Mouse (Mus musculus) naive thymus-derived CD4-positive, alpha-beta T cell, adult 2 months (primary cell): ENCODE measurements at regions not wholly inside any gene's neighbourhood (a gene's known extent, or its start where the extent isn't known, plus 50 kb on each side); places are given as distances from the start of the nearest gene placed in this dataset.
A peak's percentile ranks its signal among the peaks of the same experiment; 100 is the strongest.

Source experiments
- DNase-seq: peaks from one replicate; pipeline ENCODE4 v3.0.0-alpha.2; 2011; ENCODE audit warnings: low read depth

DNA sequence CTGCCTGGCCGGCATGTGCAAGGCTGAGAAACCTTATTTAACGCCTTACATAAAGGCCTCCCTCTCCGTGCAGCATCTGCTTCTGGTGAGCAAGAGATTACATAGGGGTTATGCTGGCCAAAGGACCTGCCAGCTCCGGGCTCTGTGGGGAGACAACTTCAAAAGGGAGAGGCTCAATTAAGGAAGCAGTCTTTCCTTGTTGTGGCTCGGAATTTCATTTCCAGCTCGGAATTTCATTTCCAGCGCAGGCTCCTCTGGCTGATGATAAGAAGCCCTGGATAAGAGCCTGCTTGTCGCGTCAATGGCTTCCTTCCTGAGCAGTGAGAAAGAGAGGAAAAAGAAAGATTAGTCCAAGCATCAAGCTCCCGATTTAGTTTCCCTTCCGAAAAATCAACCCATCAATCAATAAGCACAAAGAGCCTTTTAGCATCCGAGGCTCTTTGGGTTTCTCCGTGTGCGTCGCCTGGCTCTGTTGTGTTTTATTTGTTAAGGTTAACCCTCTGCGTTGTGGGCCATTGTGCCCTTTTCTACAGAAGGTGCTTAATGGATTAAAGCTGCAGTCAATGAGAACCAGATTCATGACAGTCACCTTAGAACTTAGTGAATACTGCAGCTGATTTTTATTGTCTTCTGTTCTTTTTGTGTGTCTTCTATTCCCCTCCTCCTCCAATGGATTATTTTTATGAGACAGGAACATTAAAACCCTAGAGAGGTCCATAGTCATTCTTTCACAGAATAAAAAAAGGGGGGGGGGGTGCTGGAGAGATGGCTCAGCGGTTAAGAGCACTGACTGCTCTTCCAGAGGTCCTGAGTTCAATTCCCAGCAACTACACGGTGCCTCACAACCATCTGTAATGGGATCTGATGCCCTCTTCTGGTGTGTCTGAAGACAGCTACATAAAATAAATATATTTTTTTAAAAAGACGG, 218.3 kb downstream of the Myo1b start:
- no peak for DNase-seq

DNA sequence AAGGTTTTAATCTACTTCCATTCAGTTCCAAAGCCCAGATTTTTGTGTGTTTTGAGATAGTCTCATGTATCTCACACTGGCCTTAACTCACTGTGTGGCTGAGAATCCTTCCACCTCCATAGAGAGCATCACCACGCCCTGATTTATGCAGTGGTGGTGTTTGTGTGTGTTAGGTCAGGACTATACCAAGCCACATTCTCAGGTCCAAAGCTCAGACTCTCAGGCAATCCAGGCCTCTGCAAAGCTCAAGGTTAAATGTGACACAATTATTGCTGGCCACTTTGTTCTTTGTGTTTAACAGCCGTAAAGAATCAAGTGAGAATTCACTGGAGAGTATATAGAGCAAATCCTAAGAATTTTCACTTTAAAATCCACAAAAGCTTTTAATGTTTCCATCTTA, 218.2 kb upstream of the Nabp1 start:
- DNase-seq: no peak

DNA sequence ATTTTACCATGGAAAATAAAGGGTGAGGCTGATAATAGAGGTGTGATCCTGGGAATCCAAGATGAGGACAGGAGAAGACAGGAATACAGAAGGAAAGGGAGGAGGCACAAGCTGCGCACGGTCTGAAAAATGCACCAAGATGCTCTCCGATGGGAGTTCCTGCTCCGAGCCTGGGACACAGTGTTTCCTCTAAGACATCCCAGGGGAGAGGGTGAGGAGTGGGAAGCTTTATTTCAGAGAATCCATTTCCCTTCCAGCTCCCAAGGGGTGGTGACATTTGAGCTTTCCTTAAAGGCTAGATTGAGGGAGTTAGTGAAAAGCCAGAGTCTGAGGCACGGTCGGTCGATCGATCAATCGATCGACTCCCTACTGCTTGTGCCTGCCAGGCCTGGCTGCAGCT, 212.7 kb upstream of the Nabp1 start:
- no peak for DNase-seq

DNA sequence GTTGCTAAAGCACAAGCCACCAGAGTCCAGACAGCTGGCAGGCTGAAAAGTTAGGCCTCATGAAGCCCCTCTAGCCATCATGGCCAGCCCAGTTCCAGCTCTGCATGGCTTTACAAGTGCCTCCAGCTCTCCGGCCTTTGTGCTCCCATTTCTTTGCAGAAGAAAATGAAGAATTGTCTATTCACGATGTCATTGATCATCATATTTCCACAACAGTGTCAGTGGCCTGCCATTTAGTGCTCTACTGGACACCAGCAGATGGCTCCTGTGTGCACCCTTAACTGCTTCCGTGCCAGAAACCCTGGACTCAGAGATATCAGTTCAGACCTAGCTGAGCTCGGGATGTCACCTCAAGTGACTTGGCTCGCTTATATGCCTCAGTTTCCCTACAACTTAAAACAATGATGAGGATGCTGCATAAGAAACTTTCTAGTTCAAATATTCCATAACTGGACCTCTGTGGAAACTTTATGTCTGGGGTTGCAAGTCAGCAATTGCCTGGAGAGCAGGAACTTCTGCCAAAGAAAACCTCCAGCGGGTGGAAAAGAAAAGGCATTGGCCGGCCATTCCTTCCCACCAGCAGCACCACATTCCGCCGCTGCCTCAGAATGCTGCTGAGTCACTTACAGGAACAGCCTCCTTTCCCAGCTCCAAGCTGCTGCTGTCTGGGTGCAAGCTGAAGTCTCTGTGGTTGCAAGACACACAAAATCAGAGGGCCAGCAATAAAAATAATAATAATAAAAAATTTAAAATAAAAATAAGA, 211.4 kb upstream of the Nabp1 start:
- DNase-seq: no peak

DNA sequence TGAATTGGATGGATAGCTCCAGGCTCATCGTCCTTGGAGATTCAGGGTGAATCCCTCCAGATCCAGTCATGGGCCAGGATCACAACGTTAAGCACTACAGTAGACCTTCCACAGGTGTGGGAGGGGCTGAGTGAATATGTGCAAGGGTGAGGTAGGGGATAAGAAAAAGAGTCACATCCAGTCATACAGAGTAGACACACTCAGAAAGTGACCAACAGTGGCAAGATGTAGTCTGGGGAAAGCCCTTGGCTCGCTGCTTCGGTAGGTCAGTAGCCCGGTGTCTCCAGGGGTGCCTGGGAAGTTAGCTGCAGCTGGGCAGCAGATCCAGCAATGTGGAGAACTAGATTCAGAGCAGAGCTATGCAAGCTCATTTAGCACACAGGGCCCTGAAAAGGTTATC, 210.7 kb upstream of the Nabp1 start:
- DNase-seq: no peak

DNA sequence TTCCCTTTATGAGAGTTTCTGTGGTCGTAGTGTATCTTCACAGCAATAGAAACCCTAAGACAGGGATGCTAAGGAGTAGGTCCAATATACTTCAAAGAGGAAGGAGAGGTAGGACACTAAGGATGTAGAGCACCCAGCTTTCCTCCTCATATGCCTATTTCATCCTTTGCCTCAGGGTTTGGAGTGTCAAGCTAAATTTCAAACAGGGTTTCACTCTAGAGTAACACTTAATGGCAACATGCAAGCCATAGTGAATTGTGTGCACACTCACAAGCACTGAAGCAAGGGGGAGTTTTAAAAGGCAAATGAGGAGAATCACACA, 210.0 kb upstream of the Nabp1 start:
- DNase-seq: no peak

DNA sequence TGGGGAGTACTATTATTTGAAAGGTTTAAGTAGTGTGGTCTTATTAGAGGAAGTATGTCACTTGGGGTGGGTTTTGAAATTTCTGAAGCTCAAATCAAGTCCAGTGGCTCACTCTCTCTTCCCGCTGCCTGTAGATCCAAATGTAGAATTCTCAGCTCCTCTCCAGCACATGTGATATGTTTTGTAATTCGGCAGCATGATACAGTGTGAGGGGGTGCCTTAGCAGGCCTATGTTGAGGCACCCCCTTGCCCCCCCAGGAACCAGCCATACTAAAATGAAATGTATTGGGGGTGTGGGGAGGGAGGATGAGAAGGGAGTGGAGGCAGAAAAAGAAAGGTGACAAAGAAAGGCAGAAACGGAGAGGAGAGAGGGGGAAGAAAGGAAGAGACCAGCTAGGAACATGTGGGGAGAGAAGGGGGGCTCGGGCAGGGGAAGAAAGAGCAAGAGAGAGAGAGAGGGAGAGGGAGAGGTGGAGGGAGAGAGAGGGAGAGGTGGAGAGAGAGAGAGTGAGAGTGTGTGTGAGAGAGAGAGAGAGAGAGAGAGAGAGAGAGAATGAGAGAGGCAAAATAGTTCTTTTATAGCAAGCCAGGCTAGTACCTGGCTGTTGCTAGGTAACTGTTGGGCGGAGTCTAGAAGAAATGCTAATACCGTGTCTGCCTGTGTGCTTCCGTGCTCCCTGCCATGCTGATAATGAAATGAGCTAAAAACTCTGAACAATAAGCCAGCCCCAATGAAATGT, 209.4 kb upstream of the Nabp1 start:
- no peak for DNase-seq

DNA sequence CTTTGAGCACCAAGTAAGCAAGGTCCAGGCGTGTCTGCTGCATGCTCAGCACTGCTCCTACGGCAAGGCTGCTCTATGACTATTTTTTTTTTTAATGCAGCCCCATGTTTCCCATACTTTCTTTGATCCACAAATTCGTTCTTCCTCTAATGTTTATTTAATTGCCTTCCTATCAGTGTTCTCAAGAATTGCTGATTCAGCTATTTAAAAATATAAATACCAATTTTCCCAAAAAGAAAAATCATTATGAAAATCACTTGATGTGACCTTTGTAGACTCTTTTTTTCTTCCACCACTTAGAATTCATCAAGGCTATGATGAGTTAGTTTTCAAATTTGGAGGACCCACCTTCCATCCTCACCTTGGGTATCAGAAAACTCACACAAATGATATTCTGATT, 208.5 kb upstream of the Nabp1 start:
- DNase-seq: no peak

DNA sequence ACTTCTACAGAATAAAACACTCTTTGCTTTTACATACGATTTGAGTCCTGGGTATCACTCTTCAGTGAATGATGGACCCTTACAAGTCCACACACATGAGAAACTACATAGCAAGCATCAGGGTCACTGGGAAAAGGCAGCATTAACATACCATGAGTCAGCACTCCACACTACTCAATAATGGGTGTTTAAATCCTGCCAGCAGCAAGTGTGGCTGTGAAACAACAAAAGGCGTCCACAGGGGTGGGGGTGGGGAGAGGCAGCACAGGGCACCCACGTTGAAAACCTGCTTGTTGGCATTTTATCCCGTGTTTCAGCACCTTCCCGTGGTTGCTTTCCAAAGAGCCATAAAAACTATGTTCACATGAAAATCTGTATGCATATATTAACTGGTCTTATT, 204.0 kb upstream of the Nabp1 start:
- no peak for DNase-seq

DNA sequence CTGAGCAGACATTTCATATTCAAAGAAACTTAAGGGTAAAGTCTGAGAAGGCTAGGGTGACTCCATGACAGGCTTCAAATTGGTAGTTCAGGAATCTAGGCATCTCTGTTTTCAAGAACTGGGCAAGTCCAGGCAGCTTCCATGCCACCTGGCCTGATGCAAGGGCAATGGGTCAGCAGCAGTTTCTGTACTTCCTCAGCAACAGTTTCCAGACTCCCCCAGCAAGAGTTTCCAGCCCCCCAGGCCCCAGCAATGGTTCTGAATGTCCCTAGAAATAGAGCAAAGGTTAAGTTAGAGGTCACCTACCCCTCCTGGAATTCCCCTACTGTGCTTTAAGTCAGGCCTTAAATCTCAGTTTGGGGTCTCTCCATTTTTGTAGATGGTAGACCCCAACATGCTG, 203.6 kb upstream of the Nabp1 start:
- no peak for DNase-seq

DNA sequence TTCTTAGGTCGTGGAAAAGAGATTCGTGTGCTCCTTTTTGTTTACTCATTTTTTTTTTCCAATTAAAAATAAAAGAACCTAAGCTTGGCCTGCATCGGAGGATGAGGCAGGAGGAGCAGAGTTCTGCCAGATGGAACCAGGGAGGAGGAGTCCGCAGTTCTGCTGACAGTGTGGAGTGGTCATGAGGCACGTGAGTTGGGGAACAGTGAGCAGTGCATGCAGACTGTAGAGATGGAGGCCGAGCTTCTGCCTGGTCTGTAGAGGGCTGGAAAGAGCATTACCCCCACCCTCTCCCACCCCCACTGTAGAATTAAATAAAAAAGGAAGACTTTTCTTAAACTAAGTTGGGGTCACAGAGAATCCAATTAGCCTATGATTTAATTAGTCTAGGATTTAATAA, 202.5 kb upstream of the Nabp1 start:
- DNase-seq: no peak

DNA sequence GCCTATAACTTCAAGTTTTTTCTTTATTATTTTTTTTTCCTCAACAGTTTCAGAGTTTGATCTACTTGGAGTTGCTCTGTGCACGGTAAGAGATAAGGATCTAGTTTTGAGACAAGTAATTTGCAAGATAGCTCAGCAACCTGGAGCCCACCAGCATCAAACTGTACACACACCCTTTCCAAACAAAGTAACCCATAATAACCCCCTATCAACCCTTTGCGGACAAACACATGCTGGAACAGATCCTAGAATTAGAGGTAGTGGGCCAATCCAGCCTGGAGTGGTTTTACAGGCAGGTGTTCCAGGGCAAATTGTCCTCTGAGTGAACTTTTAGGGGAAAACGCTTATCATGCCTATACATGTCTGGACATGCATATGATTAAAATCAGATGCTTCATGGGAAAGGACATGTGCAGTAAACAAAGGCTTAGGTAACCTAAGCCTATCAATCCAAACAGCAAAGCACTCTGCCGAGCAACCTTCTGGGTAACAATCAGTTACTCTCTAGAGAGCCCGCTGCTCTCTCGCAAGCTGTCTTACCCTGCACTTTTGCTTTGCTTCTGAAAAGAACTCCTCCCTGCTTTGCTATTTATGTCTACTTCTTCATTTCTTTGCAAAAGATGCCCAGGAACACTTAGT, 200.2 kb upstream of the Nabp1 start:
- DNase-seq: no peak

DNA sequence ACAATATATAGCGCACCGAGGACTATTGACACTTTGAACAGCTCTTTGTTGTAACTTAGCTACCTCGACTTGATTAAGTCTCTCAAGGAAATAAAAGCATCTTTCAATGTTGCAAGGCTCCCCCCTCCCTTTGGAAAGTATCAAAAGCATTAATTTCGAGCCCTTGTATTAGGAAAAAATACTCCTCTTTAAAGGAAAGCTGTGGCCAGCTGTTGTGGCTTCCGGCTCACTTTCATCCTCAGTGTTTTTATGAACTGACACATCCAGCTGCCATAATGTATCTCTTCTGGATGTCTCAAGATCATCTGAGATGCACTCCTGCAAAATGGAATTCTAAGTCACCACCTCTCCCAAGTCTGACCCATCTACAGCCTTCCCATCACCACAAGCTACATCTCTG, 199.6 kb upstream of the Nabp1 start:
- DNase-seq: no peak

DNA sequence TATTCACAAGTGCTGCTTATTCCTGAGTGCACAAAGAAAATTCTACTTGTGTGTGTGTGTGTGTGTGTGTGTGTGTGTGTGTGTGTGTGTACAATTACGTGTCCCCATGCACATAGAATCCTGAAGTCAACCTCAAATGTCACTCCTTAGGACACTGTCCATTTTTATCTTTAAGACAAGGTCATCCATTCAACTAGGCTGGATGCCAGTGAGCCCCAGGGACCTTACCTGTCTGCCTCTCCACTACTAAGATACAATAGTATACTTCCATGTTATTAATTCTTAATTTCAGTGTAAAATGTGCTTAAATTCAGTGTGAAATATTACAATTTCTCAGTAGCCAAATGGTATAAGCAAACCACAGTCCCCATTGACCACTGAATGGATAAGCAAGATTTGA, 193.5 kb upstream of the Nabp1 start:
- DNase-seq: no peak

DNA sequence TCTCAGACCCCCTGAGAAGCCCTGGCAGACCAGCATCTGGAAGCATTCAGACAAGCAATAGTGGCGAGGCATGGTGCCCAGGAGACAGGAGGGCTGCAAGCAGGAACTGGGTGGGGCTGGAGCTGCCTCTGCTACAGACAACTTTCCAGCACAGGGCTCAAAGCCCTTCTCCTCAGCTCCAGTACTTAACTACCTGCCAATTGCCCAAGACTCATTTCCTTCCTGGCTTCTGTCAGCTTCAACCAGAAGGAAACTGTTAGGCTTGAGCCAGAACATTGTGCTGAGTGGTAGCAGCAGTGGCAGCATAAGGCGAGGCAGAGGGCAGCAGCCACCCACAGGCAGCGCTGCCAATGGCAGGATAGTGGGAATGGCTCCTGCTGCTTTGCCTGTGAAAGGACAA, 193.1 kb upstream of the Nabp1 start:
- no peak for DNase-seq

DNA sequence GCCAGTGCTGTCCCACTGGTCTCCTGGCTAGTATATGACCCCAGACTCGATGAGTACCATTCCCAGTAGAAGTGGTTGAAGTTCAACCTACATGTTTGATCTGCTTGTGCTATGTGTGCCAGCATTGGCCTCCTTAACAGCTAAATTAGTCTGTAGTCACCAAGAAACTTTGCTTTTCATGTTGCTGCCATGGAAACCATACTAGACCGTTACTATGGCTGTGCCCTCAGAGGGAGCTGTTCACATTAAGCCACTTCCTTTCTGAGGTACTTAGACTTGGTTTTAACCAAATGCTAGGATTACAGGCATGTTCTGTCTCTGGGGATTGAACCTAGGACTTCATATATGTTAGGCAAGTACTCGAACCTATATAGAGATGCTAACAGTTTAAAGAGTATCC, 191.8 kb upstream of the Nabp1 start:
- DNase-seq: peak; percentile 5

DNA sequence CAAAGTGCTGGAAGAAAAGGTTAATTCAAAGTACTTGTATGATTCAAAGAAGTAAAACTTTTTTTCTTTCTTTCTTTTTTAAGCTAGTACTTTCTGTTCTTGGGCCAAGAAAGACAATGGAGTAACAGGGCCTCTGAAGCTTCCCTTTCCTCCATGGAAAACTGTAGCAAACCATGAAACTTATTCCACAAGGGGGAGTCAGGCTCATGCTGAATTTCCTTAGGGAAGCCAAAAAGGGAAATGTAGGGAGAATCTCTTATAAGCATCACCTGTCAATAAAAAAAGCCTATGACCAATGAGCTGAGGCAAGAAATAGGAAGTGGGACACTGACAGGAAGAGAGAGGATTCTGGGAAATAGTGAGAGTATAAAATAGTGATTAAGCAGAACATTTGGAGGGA, 190.7 kb upstream of the Nabp1 start:
- no peak for DNase-seq

DNA sequence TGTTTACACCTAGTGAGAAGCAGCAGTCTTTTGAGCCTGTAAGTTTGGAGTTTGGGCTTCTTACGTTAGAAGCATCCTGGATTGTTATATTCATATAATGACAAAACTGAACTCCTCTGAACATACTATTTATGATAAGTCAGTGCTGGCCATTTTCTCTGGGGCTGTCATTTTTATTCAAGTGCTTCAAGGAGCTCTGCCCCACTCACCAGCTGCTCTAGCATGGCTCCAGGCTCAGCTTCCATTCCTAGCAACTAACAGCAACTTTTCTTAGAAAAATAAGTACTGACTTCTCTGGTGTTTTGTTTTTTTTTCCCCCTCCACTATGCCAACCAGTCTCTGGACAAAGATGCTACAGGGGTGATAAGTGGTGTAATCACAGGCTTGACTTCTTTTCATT, 182.3 kb upstream of the Nabp1 start:
- DNase-seq: no peak

DNA sequence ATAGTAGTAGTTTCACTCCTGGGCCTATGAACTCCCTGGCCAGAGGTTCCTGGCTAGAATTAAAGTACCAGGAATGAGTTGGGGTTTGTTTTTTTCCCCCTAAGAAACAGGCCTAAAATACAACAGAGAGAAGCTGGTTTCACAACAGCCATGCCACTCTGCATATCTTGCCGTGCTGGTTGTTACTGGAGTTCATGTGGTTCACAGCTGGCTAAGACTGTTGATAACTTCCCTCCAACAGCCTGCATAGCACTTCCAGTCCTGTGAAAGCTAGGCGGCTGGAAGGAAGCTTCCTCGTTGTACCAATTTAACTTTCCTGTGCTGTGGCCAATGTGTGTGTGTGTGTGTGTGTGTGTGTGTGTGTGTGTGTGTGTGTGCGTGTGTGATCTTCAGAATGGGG, 179.0 kb upstream of the Nabp1 start:
- DNase-seq: no peak

DNA sequence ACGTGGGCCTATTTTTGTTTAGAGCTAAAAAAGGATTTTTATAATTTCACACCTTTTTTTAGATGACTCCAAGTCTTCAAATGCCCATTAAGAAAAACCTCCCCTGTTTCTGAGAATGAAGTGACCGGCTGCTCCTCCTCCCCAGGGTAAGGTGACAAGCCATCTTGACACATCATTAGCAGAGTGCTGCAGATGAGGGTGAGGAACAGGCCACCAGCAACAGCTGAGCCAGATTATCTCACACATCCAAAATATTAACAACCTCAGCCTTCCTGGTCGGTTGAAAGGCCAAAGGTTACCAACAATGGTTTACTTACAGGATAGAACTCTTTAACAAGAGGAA, 172.4 kb upstream of the Nabp1 start:
- no peak for DNase-seq

DNA sequence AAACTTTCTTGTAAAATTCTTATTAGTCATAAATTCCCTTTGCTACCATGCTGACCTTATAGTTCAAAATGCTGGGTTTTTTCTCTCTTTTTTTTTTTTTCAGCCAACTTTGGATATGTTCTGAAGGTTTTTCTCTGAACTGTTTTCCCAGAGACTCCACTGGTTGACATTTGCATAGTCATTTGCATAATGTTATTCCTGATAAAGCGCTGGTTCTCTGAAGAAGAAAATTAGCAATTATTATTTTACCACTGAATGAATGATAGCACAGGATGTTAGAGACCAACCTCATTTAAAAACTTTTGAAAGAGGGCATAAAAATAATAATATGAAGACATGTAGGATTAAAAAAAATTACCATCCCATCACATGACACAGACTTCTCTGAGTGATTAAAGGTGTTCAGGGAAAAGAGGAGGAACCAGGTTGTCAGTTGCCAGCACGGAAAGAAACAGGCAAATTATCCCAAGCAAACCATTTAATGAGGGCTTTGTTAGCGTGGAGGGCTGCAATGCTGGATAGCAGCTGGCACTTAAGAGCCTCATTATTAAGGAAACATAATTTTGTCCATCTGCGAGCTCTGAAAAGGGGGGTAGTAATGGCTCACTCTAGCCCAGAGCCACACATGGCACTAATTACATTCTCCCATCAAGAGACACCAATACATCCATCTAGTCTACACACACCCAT, 171.9 kb upstream of the Nabp1 start:
- DNase-seq: no peak

DNA sequence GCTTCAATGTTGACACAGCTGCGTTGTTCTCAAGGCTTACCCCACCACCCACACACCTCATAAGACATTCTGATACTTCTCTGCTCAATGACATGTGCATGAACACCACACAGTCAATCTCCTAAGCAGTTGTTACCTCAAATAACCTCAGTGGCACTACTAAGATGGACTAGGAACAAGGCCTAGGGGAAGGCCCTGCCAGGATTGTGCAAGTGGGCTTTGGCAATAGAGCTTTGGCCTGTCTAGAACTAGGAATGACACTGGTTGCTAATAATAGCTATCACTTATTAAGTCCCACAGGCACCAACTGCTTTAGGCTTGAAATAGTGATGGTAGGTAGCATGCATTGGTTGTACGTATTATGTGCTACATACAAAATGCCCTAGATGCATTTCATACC, 169.7 kb upstream of the Nabp1 start:
- DNase-seq: no peak
